Mouse (Mus musculus) heart, postnatal 10 days (tissue): ENCODE data around the gene Zfpm1. TPM values are rescaled to one million over a fixed set of nuclear protein-coding genes. Genes with fewer than 3 reads are reported as not detected.

Experiments
- DNase-seq, 2 experiments: peaks; one replicate each; pipeline ENCODE4 v3.0.0; 2021
- intact Hi-C: fragments of 180-260 bp; cut with DNase I; formaldehyde crosslinking; loops from one replicate; pipeline ENCODE4 v1.15.1; 2025
- total RNA-seq, 2 experiments: library from RNA; stranded (reverse); gene quantifications; 2 replicates each; pipeline ENCODE4 v1.2.3; 2021

Gene Zfpm1
- total RNA-seq, 2 experiments from 2014 or later = 35.3 to 38.0 TPM

GRCm38 (mm10) chr8:122273826-122274225 is 8.1 kb upstream of the Zfpm1 start:
- intact Hi-C loops = loop anchor here (1.0 to 10.0 kb wide), 3 partner anchors 59 to 171 kb away; partner anchors contain the start of gene Mvd
- no peak for DNase-seq

GRCm38 (mm10) chr8:122274651-122275391 is 7.1 kb upstream of the Zfpm1 start:
- DNase-seq = no peak
- intact Hi-C loops = loop anchor here (10.0 kb wide), 1 partner anchor 170 kb away; the partner anchor contains the start of gene Mvd

- DNase-seq = no peak
- intact Hi-C loops = loop anchor here (10.0 kb wide), 1 partner anchor 168 kb away; the partner anchor contains the start of gene Mvd
These were observed 5.6 kb upstream of the Zfpm1 start for GRCm38 (mm10) chr8:122276308-122276707.

GRCm38 (mm10) chr8:122277204-122277995 is 4.5 kb upstream of the Zfpm1 start:
- intact Hi-C loops = loop anchor here (10.0 kb wide), 1 partner anchor 167 kb away; the partner anchor contains the start of gene Mvd
- no peak for DNase-seq

GRCm38 (mm10) chr8:122280156-122280555 is 1.8 kb upstream of the Zfpm1 start:
- intact Hi-C loops = no loop called here
- DNase-seq = no peak

GRCm38 (mm10) chr8:122280588-122281316 is 1.2 kb upstream of the Zfpm1 start:
- no peak for DNase-seq
- intact Hi-C loops = no loop called here

- intact Hi-C loops = loop anchor here (2.0 kb wide), 1 partner anchor 15 kb away; no protein-coding TSS in a partner anchor
- DNase-seq = peak; percentile 100
These were observed 465 bp upstream of the Zfpm1 start for GRCm38 (mm10) chr8:122281317-122282034.

GRCm38 (mm10) chr8:122282501-122283355 is 787 bp downstream of the Zfpm1 start:
- intact Hi-C loops = loop anchor here (2.0 kb wide), 1 partner anchor 14 kb away; no protein-coding TSS in a partner anchor
- DNase-seq = peak in 1 of 2 experiments; percentile 46

- peak; percentile 85 to 87 for DNase-seq
- intact Hi-C loops = loop anchor here (2.0 kb wide), 2 partner anchors 13 to 29 kb away; no protein-coding TSS in a partner anchor
These were observed 1.6 kb downstream of the Zfpm1 start for GRCm38 (mm10) chr8:122283356-122284202.

GRCm38 (mm10) chr8:122284203-122284658 is 2.3 kb downstream of the Zfpm1 start:
- intact Hi-C loops = loop anchor here (2.0 kb wide), 1 partner anchor 29 kb away; no protein-coding TSS in a partner anchor
- DNase-seq = peak; percentile 48 to 51

- intact Hi-C loops = loop anchor here (2.0 kb wide), 1 partner anchor 28 kb away; no protein-coding TSS in a partner anchor
These were observed 2.8 kb downstream of the Zfpm1 start for GRCm38 (mm10) chr8:122284659-122285261.

GRCm38 (mm10) chr8:122285727-122286126 is 3.8 kb downstream of the Zfpm1 start:
- intact Hi-C loops = loop anchor here (2.0 kb wide), 1 partner anchor 27 kb away; no protein-coding TSS in a partner anchor
- DNase-seq = no peak

More at GRCm38 (mm10) chr8:122284659-122285261, 2.8 kb downstream of the Zfpm1 start:
- DNase-seq = no peak

GRCm38 (mm10) chr8:122286899-122287298 is 5.0 kb downstream of the Zfpm1 start:
- no peak for DNase-seq
- intact Hi-C loops = no loop called here

GRCm38 (mm10) chr8:122287742-122288141 is 5.8 kb downstream of the Zfpm1 start:
- intact Hi-C loops = no loop called here
- DNase-seq = no peak

- no peak for DNase-seq
- intact Hi-C loops = no loop called here
These were observed 6.4 kb downstream of the Zfpm1 start for GRCm38 (mm10) chr8:122288344-122288743.

- no peak for DNase-seq
- intact Hi-C loops = no loop called here
These were observed 9.1 kb downstream of the Zfpm1 start for GRCm38 (mm10) chr8:122291075-122291474.

GRCm38 (mm10) chr8:122291549-122291948 is 9.6 kb downstream of the Zfpm1 start:
- DNase-seq = no peak
- intact Hi-C loops = no loop called here
